Mouse (Mus musculus): Measurements from ENCODE around the gene Dyrk2.

DNA sequence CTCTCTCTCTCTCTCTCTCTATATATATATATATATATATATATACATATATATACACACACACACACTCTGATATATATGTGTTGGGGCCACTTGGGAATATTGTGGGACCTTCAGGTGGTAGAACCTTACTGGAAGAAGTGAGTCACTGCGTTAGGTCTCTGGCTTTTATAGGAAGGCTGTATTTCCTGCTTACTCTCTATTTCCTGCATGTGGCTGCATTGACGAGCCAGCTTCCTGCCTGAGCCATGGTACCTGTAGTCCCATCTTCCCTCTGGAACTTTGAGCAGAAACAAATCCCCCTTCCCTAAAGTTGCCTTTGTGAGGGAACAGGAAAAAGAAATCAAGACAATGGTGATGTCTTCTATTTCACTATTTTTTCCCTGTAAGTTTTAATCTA, 40.4 kb downstream of the Dyrk2 start:
- TF ChIP-seq CTCF (IDR thresholded peaks at IDR 0.05; ENCODE audit: low read depth, low read length): no peak
- no peak for TF ChIP-seq POLR2A (IDR thresholded peaks at IDR 0.05; ENCODE audit: insufficient read depth, low read length)
- TF ChIP-seq EP300 (IDR thresholded peaks at IDR 0.05; ENCODE audit: insufficient read depth, low read depth, low read length): no peak

Measured in ES-Bruce4 (cell line).